Mouse (Mus musculus): ENCODE results near the gene Gm43064. TPM values are rescaled to one million over a fixed set of nuclear protein-coding genes. Genes with fewer than 3 reads are reported as not detected.
"Not testable (repeated sequence)": the region's sequence is repeated elsewhere in the genome, so short reads cannot be mapped to it uniquely, and the experiment has no call there.

Gene Gm43064
- polyA plus RNA-seq, 1 experiment from 2014 or later: 0.17 TPM

- WGBS: 18% methylated on average over 23 of the region's 49 CpGs
- Histone ChIP-seq H3K27me3 (replicated peaks; ENCODE audit: control insufficient read depth, insufficient read depth, low read length) (no peaks in the 10 kb centered on the region), H3K4me3 (ENCODE audit: low read depth, low read length) (peak within 1 kb of the TSS; percentile 95), H3K4me2 (ENCODE audit: low read depth, low read length) (peak within 1 kb of the TSS; percentile 92), H3K9ac (ENCODE audit: low read depth, low read length) (peak within 1 kb of the TSS; percentile 96), H3K36me3 (ENCODE audit: control insufficient read depth, insufficient read depth, low read length) (no peaks in the 10 kb centered on the region), H3K9me3 (ENCODE audit: control insufficient read depth, low read length) (no peaks in the 10 kb centered on the region), H3K4me1 (ENCODE audit: control insufficient read depth, insufficient read depth, low read length) (peaks cover 8% of the 10 kb centered on the region; the same call in 1 of the 2 replicates), H3K27ac (replicated peaks; ENCODE audit: low read depth, low read length) (peak within 1 kb of the TSS; percentile 88)
- peak; percentile 97 for ATAC-seq (ENCODE audit: low read depth)
- peak; percentile 95 for DNase-seq (ENCODE audit: low spot score)
These were observed 17.9 kb upstream of the Gm43064 start, which contains the start of gene Hipk1 for GRCm38 (mm10) chr3:103791230-103792110. Hipk1 (minus strand) TSS chr3:103791563.

DNA sequence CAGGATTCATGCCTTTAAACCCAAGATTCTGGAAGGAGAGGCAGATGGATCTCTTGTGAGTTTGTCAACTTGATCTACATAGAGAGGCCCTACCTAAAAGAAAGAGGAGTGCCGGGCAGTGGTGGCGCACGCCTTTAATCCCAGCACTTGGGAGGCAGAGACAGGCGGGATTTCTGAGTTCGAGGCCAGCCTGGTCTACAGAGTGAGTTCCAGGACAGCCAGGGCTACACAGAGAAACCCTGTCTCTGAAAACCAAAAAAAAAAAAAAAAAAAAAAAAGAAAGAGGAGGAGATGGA is 17.3 kb upstream of the Gm43064 start:
- peak overlapping the region; percentile 92; the same call in 1 of the 2 replicates for H3K4me2 ChIP-seq (ENCODE audit: low read depth, low read length)
- not testable (repeated sequence) for DNase-seq (ENCODE audit: low spot score)
- WGBS: 75% methylated on average over 5 of the region's 5 CpGs

GRCm38 (mm10) chr3:103792566-103792965 is 16.8 kb upstream of the Gm43064 start:
- DNase-seq (ENCODE audit: low spot score): no peak
- Histone ChIP-seq H3K4me2 (ENCODE audit: low read depth, low read length) (no peak overlapping the region), H3K9me3 (ENCODE audit: control insufficient read depth, low read length) (no peaks in the 10 kb centered on the region), H3K9ac (ENCODE audit: low read depth, low read length) (no peak overlapping the region), H3K27ac (replicated peaks; ENCODE audit: low read depth, low read length) (no peak overlapping the region), H3K36me3 (ENCODE audit: control insufficient read depth, insufficient read depth, low read length) (no peaks in the 10 kb centered on the region), H3K4me1 (ENCODE audit: control insufficient read depth, insufficient read depth, low read length) (peaks cover 8% of the 10 kb centered on the region; the same call in 1 of the 2 replicates), H3K4me3 (ENCODE audit: low read depth, low read length) (no peak overlapping the region), H3K27me3 (replicated peaks; ENCODE audit: control insufficient read depth, insufficient read depth, low read length) (no peaks in the 10 kb centered on the region)
- ATAC-seq (ENCODE audit: low read depth): no peak
- 58% methylated on average over 1 of the region's 1 CpGs for whole genome bisulfite sequencing

More for the DNA sequence above, 17.3 kb upstream of the Gm43064 start:
- H3K27ac ChIP-seq (replicated peaks; ENCODE audit: low read depth, low read length); H3K36me3 ChIP-seq (ENCODE audit: control insufficient read depth, insufficient read depth, low read length); H3K9ac ChIP-seq (ENCODE audit: low read depth, low read length); H3K27me3 ChIP-seq (replicated peaks; ENCODE audit: control insufficient read depth, insufficient read depth, low read length); H3K9me3 ChIP-seq (ENCODE audit: control insufficient read depth, low read length); ATAC-seq (ENCODE audit: low read depth); H3K4me1 ChIP-seq (ENCODE audit: control insufficient read depth, insufficient read depth, low read length): not testable (repeated sequence)
- 0 out of 2 replicates have a peak overlapping the region, but pooled peaks have one; percentile 95 for H3K4me3 ChIP-seq (ENCODE audit: low read depth, low read length)

DNA sequence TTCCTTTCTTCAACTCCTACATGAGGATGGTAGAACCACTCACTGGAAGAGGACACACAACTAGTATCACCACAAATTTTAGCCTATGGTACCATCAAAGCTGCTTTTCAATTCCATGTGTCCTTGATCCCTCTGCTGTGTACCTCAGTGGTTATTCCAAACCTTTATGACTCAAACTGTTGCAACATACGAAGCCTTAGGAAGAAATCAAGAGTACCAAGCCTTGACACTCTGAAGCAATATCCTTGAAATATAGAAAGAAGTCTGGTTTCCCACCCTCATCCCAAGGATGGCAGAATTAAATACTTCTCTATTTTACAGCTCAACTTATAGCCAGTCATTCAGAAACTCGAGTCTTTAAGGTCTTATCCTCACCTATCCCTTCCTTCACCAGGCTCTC is 13.0 kb upstream of the Gm43064 start:
- DNase-seq (ENCODE audit: low spot score) (no peak), ATAC-seq (ENCODE audit: low read depth) (no peak)
- Histone ChIP-seq H3K4me2 (ENCODE audit: low read depth, low read length) (no peak overlapping the region), H3K4me3 (ENCODE audit: low read depth, low read length) (no peak overlapping the region), H3K9me3 (ENCODE audit: control insufficient read depth, low read length) (no peaks in the 10 kb centered on the region), H3K27ac (replicated peaks; ENCODE audit: low read depth, low read length) (no peak overlapping the region), H3K27me3 (replicated peaks; ENCODE audit: control insufficient read depth, insufficient read depth, low read length) (no peaks in the 10 kb centered on the region), H3K36me3 (ENCODE audit: control insufficient read depth, insufficient read depth, low read length) (no peaks in the 10 kb centered on the region), H3K4me1 (ENCODE audit: control insufficient read depth, insufficient read depth, low read length) (no peaks in the 10 kb centered on the region), H3K9ac (ENCODE audit: low read depth, low read length) (no peak overlapping the region)
- 56% methylated on average over 2 of the region's 2 CpGs for WGBS

- Histone ChIP-seq H3K4me2 (ENCODE audit: low read depth, low read length) (no peak overlapping the region), H3K4me3 (ENCODE audit: low read depth, low read length) (no peak overlapping the region), H3K27me3 (replicated peaks; ENCODE audit: control insufficient read depth, insufficient read depth, low read length) (no peaks in the 10 kb centered on the region), H3K36me3 (ENCODE audit: control insufficient read depth, insufficient read depth, low read length) (peaks cover 18% of the 10 kb centered on the region), H3K9ac (ENCODE audit: low read depth, low read length) (no peak overlapping the region), H3K27ac (replicated peaks; ENCODE audit: low read depth, low read length) (no peak overlapping the region), H3K4me1 (ENCODE audit: control insufficient read depth, insufficient read depth, low read length) (no peaks in the 10 kb centered on the region), H3K9me3 (ENCODE audit: control insufficient read depth, low read length) (no peaks in the 10 kb centered on the region)
- 85% methylated on average over 2 of the region's 2 CpGs for WGBS
- ATAC-seq (ENCODE audit: low read depth) (no peak), DNase-seq (ENCODE audit: low spot score) (no peak)
These were observed 9.9 kb upstream of the Gm43064 start for GRCm38 (mm10) chr3:103799507-103799906.

- WGBS: 63% methylated on average over 10 of the region's 10 CpGs
- Histone ChIP-seq H3K4me1 (ENCODE audit: control insufficient read depth, insufficient read depth, low read length) (no peaks in the 10 kb centered on the region), H3K27me3 (replicated peaks; ENCODE audit: control insufficient read depth, insufficient read depth, low read length) (no peaks in the 10 kb centered on the region), H3K9me3 (ENCODE audit: control insufficient read depth, low read length) (no peaks in the 10 kb centered on the region), H3K27ac (replicated peaks; ENCODE audit: low read depth, low read length) (peak overlapping the region; percentile 22), H3K9ac (ENCODE audit: low read depth, low read length) (no peak overlapping the region), H3K4me3 (ENCODE audit: low read depth, low read length) (no peak overlapping the region), H3K4me2 (ENCODE audit: low read depth, low read length) (no peak overlapping the region), H3K36me3 (ENCODE audit: control insufficient read depth, insufficient read depth, low read length) (peaks cover 34% of the 10 kb centered on the region)
- ATAC-seq (ENCODE audit: low read depth) (0 out of 2 replicates have a peak, but pooled peaks have one; percentile 47), DNase-seq (ENCODE audit: low spot score) (peak; percentile 27)
These were observed 7.5 kb upstream of the Gm43064 start for GRCm38 (mm10) chr3:103801631-103802531.

- ATAC-seq (ENCODE audit: low read depth): no peak
- Histone ChIP-seq H3K27ac (replicated peaks; ENCODE audit: low read depth, low read length) (no peak overlapping the region), H3K4me1 (ENCODE audit: control insufficient read depth, insufficient read depth, low read length) (no peaks in the 10 kb centered on the region), H3K9me3 (ENCODE audit: control insufficient read depth, low read length) (no peaks in the 10 kb centered on the region), H3K27me3 (replicated peaks; ENCODE audit: control insufficient read depth, insufficient read depth, low read length) (no peaks in the 10 kb centered on the region), H3K36me3 (ENCODE audit: control insufficient read depth, insufficient read depth, low read length) (peaks cover 39% of the 10 kb centered on the region), H3K9ac (ENCODE audit: low read depth, low read length) (no peak overlapping the region), H3K4me3 (ENCODE audit: low read depth, low read length) (no peak overlapping the region), H3K4me2 (ENCODE audit: low read depth, low read length) (no peak overlapping the region)
- no peak for DNase-seq (ENCODE audit: low spot score)
- 82% methylated on average over 8 of the region's 8 CpGs for WGBS
These were observed 6.5 kb upstream of the Gm43064 start for GRCm38 (mm10) chr3:103802861-103803260.

GRCm38 (mm10) chr3:103805671-103806070 is 3.7 kb upstream of the Gm43064 start:
- ATAC-seq (ENCODE audit: low read depth) (no peak), DNase-seq (ENCODE audit: low spot score) (no peak)
- Histone ChIP-seq H3K27ac (replicated peaks; ENCODE audit: low read depth, low read length) (no peak overlapping the region), H3K4me1 (ENCODE audit: control insufficient read depth, insufficient read depth, low read length) (peaks cover 7% of the 10 kb centered on the region), H3K9ac (ENCODE audit: low read depth, low read length) (no peak overlapping the region), H3K27me3 (replicated peaks; ENCODE audit: control insufficient read depth, insufficient read depth, low read length) (no peaks in the 10 kb centered on the region), H3K4me3 (ENCODE audit: low read depth, low read length) (no peak overlapping the region), H3K36me3 (ENCODE audit: control insufficient read depth, insufficient read depth, low read length) (peaks cover 39% of the 10 kb centered on the region), H3K4me2 (ENCODE audit: low read depth, low read length) (no peak overlapping the region), H3K9me3 (ENCODE audit: control insufficient read depth, low read length) (no peaks in the 10 kb centered on the region)
- 87% methylated on average over 1 of the region's 1 CpGs for WGBS

All from embryonic facial prominence, embryonic 14.5 days (tissue).